Mouse (Mus musculus) forebrain, embryonic 14.5 days (tissue): ENCODE results near the gene Umod. TPM values are rescaled to one million over a fixed set of nuclear protein-coding genes. Genes with fewer than 3 reads are reported as not detected.

Experiments used
- ATAC-seq: fragments of 200-750 bp; cut with Nextera tagmentation; 2 replicates; pipeline ENCODE4 v1.8.0; 2017; ENCODE audit warnings: mild to moderate bottlenecking, moderate library complexity
- DNase-seq: peaks from one replicate; pipeline ENCODE4 v3.0.0-alpha.2; 2015; ENCODE audit warnings: low spot score
- H3K27ac ChIP-seq: fragments of 300-500 bp; sonication (generic); 2 replicates; pipeline ENCODE4 v1.5.1; 2014; ENCODE audit warnings: low read depth, mild to moderate bottlenecking, control low read depth, low read length, moderate library complexity
- H3K27me3 ChIP-seq: fragments of 300-500 bp; sonication (generic); replicated peaks from 2 replicates; pipeline ENCODE4 v1.6.1; 2014; ENCODE audit warnings: low read length, control low read depth, mixed read lengths; ENCODE audit not compliant: control insufficient read depth, insufficient read depth
- H3K36me3 ChIP-seq: fragments of 300-500 bp; sonication (generic); 2 replicates; pipeline ENCODE4 v1.6.1; 2014; ENCODE audit warnings: low read length, control low read depth; ENCODE audit not compliant: control insufficient read depth, insufficient read depth
- H3K4me1 ChIP-seq: fragments of 300-500 bp; sonication (generic); 2 replicates; pipeline ENCODE4 v1.6.1; 2014; ENCODE audit warnings: antibody characterized with exemption, low read length, control low read depth; ENCODE audit not compliant: control insufficient read depth, insufficient read depth
- H3K4me2 ChIP-seq: fragments of 300-500 bp; sonication (generic); 2 replicates; pipeline ENCODE4 v1.6.1; 2014; ENCODE audit warnings: mild to moderate bottlenecking, control low read depth, low read length
- H3K4me3 ChIP-seq: fragments of 300-500 bp; sonication (generic); 2 replicates; pipeline ENCODE4 v1.5.1; 2014; ENCODE audit warnings: low read depth, low read length, control low read depth
- H3K9ac ChIP-seq: fragments of 300-500 bp; sonication (generic); 2 replicates; pipeline ENCODE4 v1.6.1; 2014; ENCODE audit warnings: mild to moderate bottlenecking, low read length, control low read depth, moderate library complexity
- H3K9me3 ChIP-seq: fragments of 300-500 bp; sonication (generic); replicated peaks from 2 replicates; pipeline ENCODE4 v1.6.1; 2016; ENCODE audit warnings: low read length, control low read depth, mixed read lengths; ENCODE audit not compliant: control insufficient read depth
- WGBS: fragments of 180-500 bp; shearing (Covaris S2); extraction: QIAGEN DNeasy Blood & Tissue Kit; methylation state at CpG from one replicate; pipeline ENCODE4 v1.1.7; 2014; 5-methylcytosine and 5-hydroxymethylcytosine counted together
- polyA plus RNA-seq: library from polyadenylated mRNA; unstranded; fragments of >200 nt; fragmentation: Nextera tagmentation; extraction: Ambion mirVana; gene quantifications from 2 replicates; pipeline ENCODE4 v1.2.1, GENCODE M21; 2014

Umod gene
- polyA plus RNA-seq, 1 experiment from 2014 or later, result not detected

DNA sequence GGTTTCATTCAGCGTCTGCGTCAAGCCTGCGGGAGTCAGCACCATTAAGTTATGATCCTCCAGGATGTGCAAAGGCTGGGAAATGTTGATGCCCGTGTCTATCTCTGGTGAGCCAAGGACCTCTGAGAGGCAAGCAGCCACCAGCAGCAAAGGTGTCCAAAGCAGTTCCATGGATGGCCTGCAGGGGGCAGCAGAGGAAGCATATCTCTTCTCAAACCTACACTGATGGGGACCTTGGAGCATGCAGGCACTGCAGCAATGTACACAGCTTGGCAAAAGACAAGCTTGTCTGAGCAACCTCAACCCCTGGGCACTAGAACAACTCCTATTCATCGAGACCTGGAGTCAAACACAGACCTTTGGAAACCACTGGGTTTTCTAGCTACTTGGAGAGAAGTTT lies 40.6 kb upstream of the Umod start:
- no peaks in the 10 kb centered on the region for H3K9me3 ChIP-seq
- H3K27me3 ChIP-seq, result no peaks in the 10 kb centered on the region
- DNase-seq (peak; percentile 54), ATAC-seq (no peak)
- no peaks in the 10 kb centered on the region for H3K4me1 ChIP-seq
- no peaks in the 10 kb centered on the region for H3K36me3 ChIP-seq
- no peak overlapping the region for H3K4me3 ChIP-seq
- whole genome bisulfite sequencing, result 51% methylated on average over 5 of the region's 5 CpGs
- no peak overlapping the region for H3K27ac ChIP-seq
- no peak overlapping the region for H3K4me2 ChIP-seq
- no peak overlapping the region for H3K9ac ChIP-seq

DNA sequence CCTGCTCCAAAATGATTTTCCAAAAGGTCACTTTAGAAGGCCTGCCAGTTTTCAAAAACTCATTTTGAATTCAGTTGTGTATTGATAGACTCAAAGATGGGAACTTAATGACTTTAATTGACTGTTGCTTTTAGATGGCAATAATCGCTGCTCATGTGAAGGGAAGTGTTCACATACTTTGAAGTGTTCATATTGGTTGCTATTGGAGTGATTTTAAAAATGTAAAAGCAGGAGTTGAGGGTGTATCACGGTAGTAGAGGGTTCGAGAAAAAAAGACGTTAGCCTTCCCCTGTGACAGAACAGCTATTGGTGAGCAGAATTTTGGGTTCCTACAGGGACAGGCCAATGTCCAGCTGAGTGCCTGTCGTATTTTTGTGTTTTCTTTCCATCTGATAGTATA lies 40.1 kb upstream of the Umod start, which contains the start of gene Acsm5:
Gene Acsm5, plus strand, starts transcription at position 301 of the 400 bp plus-strand sequence.
- H3K9me3 ChIP-seq, result no peaks in the 10 kb centered on the region
- no peak within 1 kb of the TSS for H3K27ac ChIP-seq
- no peak for ATAC-seq
- no peaks in the 10 kb centered on the region for H3K27me3 ChIP-seq
- no peaks in the 10 kb centered on the region for H3K4me1 ChIP-seq
- no peaks in the 10 kb centered on the region for H3K36me3 ChIP-seq
- no peak within 1 kb of the TSS for H3K4me3 ChIP-seq
- no peak within 1 kb of the TSS for H3K9ac ChIP-seq
- 71% methylated on average over 5 of the region's 5 CpGs for WGBS
- no peak within 1 kb of the TSS for H3K4me2 ChIP-seq
- no peak for DNase-seq

DNA sequence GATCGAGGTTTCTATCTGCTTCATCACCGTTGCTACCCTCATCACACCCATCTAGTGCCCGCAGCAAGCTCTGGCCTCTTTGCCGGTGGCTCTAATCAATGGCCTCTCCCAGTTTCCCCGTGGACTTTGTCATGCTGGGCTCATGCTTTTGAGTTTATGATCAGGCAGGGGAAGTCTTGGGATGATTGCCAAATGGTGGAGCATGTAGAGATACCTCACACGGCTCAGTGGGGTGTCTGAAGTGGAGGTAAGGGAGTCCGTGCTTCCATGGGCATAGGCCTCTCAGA lies 37.1 kb upstream of the Umod start:
- Histone ChIP-seq H3K36me3 (no peaks in the 10 kb centered on the region), H3K27ac (no peak overlapping the region), H3K9me3 (no peaks in the 10 kb centered on the region), H3K4me2 (no peak overlapping the region), H3K9ac (no peak overlapping the region), H3K4me1 (no peaks in the 10 kb centered on the region), H3K27me3 (no peaks in the 10 kb centered on the region), H3K4me3 (no peak overlapping the region)
- ATAC-seq (no peak), DNase-seq (no peak)
- 80% methylated on average over 7 of the region's 7 CpGs for WGBS

DNA sequence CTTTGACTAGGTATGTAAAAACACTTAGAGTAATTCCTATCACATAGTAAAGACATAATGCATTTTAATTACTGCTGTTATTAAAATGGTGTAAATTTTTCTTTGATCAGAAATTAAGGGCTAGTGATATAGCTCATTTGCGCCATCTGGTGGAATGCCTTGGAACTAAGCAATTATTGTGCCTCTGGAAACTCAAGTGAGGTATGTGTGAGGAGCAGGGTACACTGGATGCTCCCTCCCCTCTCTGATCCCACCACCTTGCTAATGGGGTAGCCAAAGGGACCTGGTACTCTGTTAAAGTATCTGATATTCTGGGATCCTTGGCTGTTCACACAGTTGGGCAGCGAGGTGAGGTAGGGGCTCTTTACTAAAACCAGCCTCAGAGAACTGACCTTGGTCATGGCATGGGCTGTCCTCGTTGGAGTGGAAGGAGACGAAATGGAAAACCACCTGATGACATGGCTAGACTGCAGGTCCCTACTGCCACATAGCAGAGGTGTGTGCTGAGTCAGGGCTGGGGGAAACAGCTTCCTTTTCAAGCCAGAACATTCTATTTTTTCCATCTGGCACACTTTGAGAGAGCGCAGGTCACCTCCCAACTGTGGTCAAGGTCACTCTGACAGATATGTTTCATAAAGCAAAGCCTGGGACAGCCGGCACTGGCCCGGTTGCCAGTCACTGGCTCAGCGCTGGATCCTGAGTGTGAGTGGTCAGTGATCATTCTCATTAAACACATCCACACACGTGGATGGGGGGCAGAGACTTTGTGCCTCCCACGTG lies 36.6 kb upstream of the Umod start:
- Histone ChIP-seq H3K4me3 (no peak overlapping the region), H3K9ac (no peak overlapping the region), H3K27ac (no peak overlapping the region), H3K9me3 (no peaks in the 10 kb centered on the region), H3K4me1 (no peaks in the 10 kb centered on the region), H3K36me3 (no peaks in the 10 kb centered on the region), H3K4me2 (no peak overlapping the region), H3K27me3 (no peaks in the 10 kb centered on the region)
- DNase-seq (peak; percentile 72), ATAC-seq (peak; percentile 58)
- WGBS, result 72% methylated on average over 10 of the region's 10 CpGs

DNA sequence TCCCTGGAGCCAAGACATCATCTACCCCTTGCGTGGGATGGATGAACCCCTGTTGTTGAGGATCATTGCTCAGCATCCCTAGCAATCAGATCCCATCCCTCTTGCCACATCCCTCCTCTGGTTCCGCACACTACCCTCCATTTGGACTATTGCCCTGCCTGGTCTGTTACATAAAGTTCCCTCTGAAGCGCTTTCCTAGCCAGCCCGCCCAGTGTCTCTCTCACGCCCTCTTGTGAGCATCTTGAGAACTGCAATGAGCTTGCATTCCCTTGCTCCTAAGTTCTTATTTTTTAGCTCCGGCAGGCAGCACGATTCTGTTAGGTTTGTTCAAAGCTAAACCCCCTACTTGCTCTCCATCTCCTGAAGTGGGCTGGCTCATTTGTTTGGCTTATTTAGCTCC lies 34.0 kb upstream of the Umod start:
- H3K4me3 ChIP-seq, result no peak overlapping the region
- no peaks in the 10 kb centered on the region for H3K36me3 ChIP-seq
- ATAC-seq (no peak), DNase-seq (peak; percentile 63)
- no peaks in the 10 kb centered on the region for H3K4me1 ChIP-seq
- WGBS, result 20% methylated on average over 7 of the region's 7 CpGs
- no peaks in the 10 kb centered on the region for H3K27me3 ChIP-seq
- no peak overlapping the region for H3K27ac ChIP-seq
- H3K9me3 ChIP-seq, result no peaks in the 10 kb centered on the region
- H3K9ac ChIP-seq, result no peak overlapping the region
- H3K4me2 ChIP-seq, result no peak overlapping the region

DNA sequence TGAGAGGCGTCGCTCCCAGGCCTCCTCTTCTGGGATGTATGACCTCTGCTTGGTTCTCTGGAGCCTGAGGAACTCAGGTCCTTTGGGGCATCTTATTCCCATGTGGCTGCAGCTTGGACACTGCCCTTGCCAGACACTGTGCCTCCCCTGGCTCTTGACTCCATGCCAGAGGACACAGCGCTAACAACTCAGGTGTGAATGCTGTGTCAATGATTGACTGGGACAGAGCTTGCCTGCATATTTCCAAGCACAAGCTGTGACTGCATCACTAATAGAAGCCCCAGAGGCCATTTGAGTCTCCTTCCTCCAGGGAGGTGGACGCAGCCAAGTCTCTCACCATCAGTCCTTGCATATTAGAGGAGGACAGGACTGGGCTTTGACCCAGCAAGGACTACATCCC lies 32.1 kb upstream of the Umod start:
- Histone ChIP-seq H3K4me1 (no peaks in the 10 kb centered on the region), H3K27ac (no peak overlapping the region), H3K4me2 (no peak overlapping the region), H3K9me3 (no peaks in the 10 kb centered on the region), H3K27me3 (no peaks in the 10 kb centered on the region), H3K4me3 (no peak overlapping the region), H3K9ac (no peak overlapping the region), H3K36me3 (no peaks in the 10 kb centered on the region)
- no peak for ATAC-seq
- DNase-seq, result no peak
- WGBS, result 91% methylated on average over 4 of the region's 4 CpGs

DNA sequence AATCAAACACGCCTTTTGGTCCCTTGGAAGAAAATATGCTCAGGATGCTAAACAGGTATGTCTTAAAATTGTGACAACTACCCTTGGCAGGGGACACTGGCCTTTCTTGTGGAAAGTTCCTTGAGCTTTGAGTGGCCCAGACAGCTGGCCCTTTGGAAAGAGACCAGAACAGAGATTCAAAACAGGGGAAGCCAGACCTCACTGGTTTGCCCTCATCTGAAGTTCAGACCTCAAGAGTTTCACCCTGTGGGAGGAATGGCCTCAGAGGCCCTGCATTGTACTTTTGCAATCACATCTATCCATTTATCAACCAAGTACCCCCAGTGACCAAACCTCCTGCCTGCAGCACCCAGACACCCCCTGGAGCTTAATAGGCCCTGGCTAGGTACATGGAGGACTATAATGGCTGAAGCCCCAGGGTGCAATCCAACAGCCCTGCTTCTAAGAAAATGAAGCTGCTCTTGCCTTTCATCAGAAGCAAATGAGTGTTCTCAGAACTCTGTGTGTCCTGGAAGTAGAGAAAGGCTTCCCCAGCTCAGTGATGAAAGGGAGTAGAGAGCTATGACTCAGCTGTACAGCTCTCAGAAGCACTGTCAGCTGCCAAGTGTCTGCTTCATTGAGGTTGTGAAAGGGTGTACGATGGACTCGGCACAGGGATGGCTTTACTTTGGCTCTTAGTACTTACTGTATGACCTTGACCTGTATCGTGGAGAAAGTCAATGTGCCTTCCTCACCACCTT lies 11.1 kb upstream of the Umod start:
- Histone ChIP-seq H3K27me3 (no peaks in the 10 kb centered on the region), H3K36me3 (no peaks in the 10 kb centered on the region), H3K27ac (no peak overlapping the region), H3K4me1 (no peaks in the 10 kb centered on the region), H3K9ac (no peak overlapping the region), H3K9me3 (no peaks in the 10 kb centered on the region), H3K4me2 (no peak overlapping the region), H3K4me3 (no peak overlapping the region)
- DNase-seq, result no peak
- WGBS, result 90% methylated on average over 4 of the region's 4 CpGs
- no peak for ATAC-seq

DNA sequence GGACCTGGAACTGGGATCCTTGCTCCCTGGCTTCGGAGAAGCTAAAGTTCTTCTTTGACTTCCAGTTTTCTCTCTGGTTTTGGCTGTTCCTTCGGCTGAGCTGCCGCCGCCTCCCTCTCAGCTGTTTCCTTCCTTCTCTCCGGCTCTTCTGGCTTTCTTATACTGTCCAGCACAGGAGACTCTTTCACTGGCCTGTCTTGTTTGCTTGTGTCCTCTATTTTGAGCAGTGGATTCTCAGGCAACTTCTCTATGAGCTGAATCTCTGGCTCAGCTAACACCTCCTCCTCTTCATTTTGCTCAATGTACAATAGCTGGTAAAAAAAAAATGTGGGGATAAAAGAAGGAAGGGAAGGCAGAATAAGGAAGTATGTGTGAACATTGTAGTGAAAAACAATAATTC lies 7.6 kb upstream of the Umod start:
- Histone ChIP-seq H3K9me3 (no peaks in the 10 kb centered on the region), H3K36me3 (no peaks in the 10 kb centered on the region), H3K4me2 (no peak overlapping the region), H3K4me1 (no peaks in the 10 kb centered on the region), H3K27ac (no peak overlapping the region), H3K9ac (no peak overlapping the region), H3K27me3 (no peaks in the 10 kb centered on the region), H3K4me3 (no peak overlapping the region)
- DNase-seq (no peak), ATAC-seq (no peak)
- 96% methylated on average over 5 of the region's 5 CpGs for WGBS

DNA sequence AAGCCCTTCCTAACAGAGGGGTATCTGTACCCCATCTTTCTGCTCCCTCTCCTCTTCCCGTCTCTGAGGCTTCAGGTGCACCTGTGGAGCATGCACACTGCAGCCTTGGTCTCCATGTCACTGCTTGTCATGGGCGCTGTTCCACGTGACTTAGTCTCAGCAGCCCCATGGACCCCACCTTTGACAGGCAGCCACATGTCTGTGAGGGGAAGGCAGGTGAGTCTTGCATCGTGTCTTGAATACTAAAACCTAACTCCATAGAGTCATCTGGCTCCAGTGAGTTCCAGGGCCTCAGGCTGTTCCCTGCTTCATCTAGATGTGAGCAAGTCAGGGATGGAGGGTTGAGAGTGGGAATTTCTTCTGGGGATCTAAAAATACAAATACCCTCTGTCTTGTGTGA lies 5.1 kb upstream of the Umod start:
- no peak for ATAC-seq
- WGBS, result 90% methylated on average over 4 of the region's 4 CpGs
- Histone ChIP-seq H3K27me3 (no peaks in the 10 kb centered on the region), H3K4me3 (no peak overlapping the region), H3K4me2 (no peak overlapping the region), H3K4me1 (no peaks in the 10 kb centered on the region), H3K36me3 (no peaks in the 10 kb centered on the region), H3K9me3 (no peaks in the 10 kb centered on the region), H3K27ac (no peak overlapping the region), H3K9ac (no peak overlapping the region)
- no peak for DNase-seq
